Mouse (Mus musculus): ENCODE results near the gene Myo18a. TPM values are rescaled to one million over a fixed set of nuclear protein-coding genes. Genes with fewer than 3 reads are reported as not detected.

Gene Myo18a
- polyA plus RNA-seq, 1 experiment = 93.1 TPM

- Histone ChIP-seq H3K27ac (ENCODE audit: insufficient read depth, low read depth, low read length) (no peak overlapping the region), H3K4me1 (ENCODE audit: control insufficient read depth, insufficient read depth, low read length) (no peaks in the 10 kb centered on the region; the same call in 1 of the 2 replicates), H3K36me3 (ENCODE audit: control insufficient read depth, insufficient read depth, low read length) (no peaks in the 10 kb centered on the region; the same call in 1 of the 2 replicates), H3K27me3 (replicated peaks; ENCODE audit: control insufficient read depth, insufficient read depth, low read length) (no peaks in the 10 kb centered on the region), H3K4me3 (ENCODE audit: insufficient read depth, low read depth, low read length) (no peak overlapping the region)
- WGBS = 90% methylated on average over 3 of the region's 3 CpGs
- TF ChIP-seq CTCF (conservative IDR thresholded peaks at IDR 0.05; ENCODE audit: insufficient read depth, insufficient read length, low read depth, low read length) (peak; percentile 40; the same call in 1 of the 2 replicates), POLR2A (IDR thresholded peaks at IDR 0.05; ENCODE audit: low read depth, low read length) (no peak)
- DNase-seq = no peak
Measured at GRCm38 (mm10) chr11:77835109-77835508, 72.1 kb downstream of the Myo18a start.

- no peaks in the 10 kb centered on the region for H3K36me3 ChIP-seq (ENCODE audit: control insufficient read depth, insufficient read depth, low read length)
- peak overlapping the region; percentile 85 for H3K27ac ChIP-seq (ENCODE audit: insufficient read depth, low read depth, low read length)
- H3K4me3 ChIP-seq (ENCODE audit: insufficient read depth, low read depth, low read length) = no peak overlapping the region
- TF ChIP-seq POLR2A (IDR thresholded peaks at IDR 0.05; ENCODE audit: low read depth, low read length) = no peak
- TF ChIP-seq CTCF (conservative IDR thresholded peaks at IDR 0.05; ENCODE audit: insufficient read depth, insufficient read length, low read depth, low read length) = no peak
- DNase-seq = no peak
- no peaks in the 10 kb centered on the region for H3K27me3 ChIP-seq (replicated peaks; ENCODE audit: control insufficient read depth, insufficient read depth, low read length)
- WGBS = 63% methylated on average over 5 of the region's 5 CpGs
- H3K4me1 ChIP-seq (ENCODE audit: control insufficient read depth, insufficient read depth, low read length) = no peaks in the 10 kb centered on the region; the same call in 1 of the 2 replicates
Measured at GRCm38 (mm10) chr11:77836290-77836689, 73.2 kb downstream of the Myo18a start.

GRCm38 (mm10) chr11:77836751-77837150 lies 73.7 kb downstream of the Myo18a start:
- TF ChIP-seq POLR2A (IDR thresholded peaks at IDR 0.05; ENCODE audit: low read depth, low read length) (no peak), CTCF (conservative IDR thresholded peaks at IDR 0.05; ENCODE audit: insufficient read depth, insufficient read length, low read depth, low read length) (no peak)
- peak; percentile 76 for DNase-seq
- Histone ChIP-seq H3K4me1 (ENCODE audit: control insufficient read depth, insufficient read depth, low read length) (no peaks in the 10 kb centered on the region; the same call in 1 of the 2 replicates), H3K27me3 (replicated peaks; ENCODE audit: control insufficient read depth, insufficient read depth, low read length) (no peaks in the 10 kb centered on the region), H3K4me3 (ENCODE audit: insufficient read depth, low read depth, low read length) (no peak overlapping the region), H3K36me3 (ENCODE audit: control insufficient read depth, insufficient read depth, low read length) (peaks cover 1% of the 10 kb centered on the region; the same call in 1 of the 2 replicates), H3K27ac (ENCODE audit: insufficient read depth, low read depth, low read length) (peak overlapping the region; percentile 85)
- WGBS = 44% methylated on average over 4 of the region's 4 CpGs

- H3K27ac ChIP-seq (ENCODE audit: insufficient read depth, low read depth, low read length) = no peak overlapping the region
- no peak overlapping the region for H3K4me3 ChIP-seq (ENCODE audit: insufficient read depth, low read depth, low read length)
- TF ChIP-seq CTCF (conservative IDR thresholded peaks at IDR 0.05; ENCODE audit: insufficient read depth, insufficient read length, low read depth, low read length) = no peak
- WGBS = 78% methylated on average over 5 of the region's 5 CpGs
- DNase-seq = peak; percentile 33
- H3K27me3 ChIP-seq (replicated peaks; ENCODE audit: control insufficient read depth, insufficient read depth, low read length) = no peaks in the 10 kb centered on the region
- H3K4me1 ChIP-seq (ENCODE audit: control insufficient read depth, insufficient read depth, low read length) = no peaks in the 10 kb centered on the region; the same call in 1 of the 2 replicates
- peaks cover 8% of the 10 kb centered on the region for H3K36me3 ChIP-seq (ENCODE audit: control insufficient read depth, insufficient read depth, low read length)
Measured at GRCm38 (mm10) chr11:77837856-77838255, 74.8 kb downstream of the Myo18a start.

- no peak overlapping the region for H3K27ac ChIP-seq (ENCODE audit: insufficient read depth, low read depth, low read length)
Measured at GRCm38 (mm10) chr11:77840523-77841245, 77.6 kb downstream of the Myo18a start.

GRCm38 (mm10) chr11:77843068-77843905 lies 80.2 kb downstream of the Myo18a start:
- Histone ChIP-seq H3K4me3 (ENCODE audit: insufficient read depth, low read depth, low read length) (no peak overlapping the region), H3K27ac (ENCODE audit: insufficient read depth, low read depth, low read length) (no peak overlapping the region), H3K4me1 (ENCODE audit: control insufficient read depth, insufficient read depth, low read length) (0 out of 2 replicates have a peak, but pooled peaks cover 5% of the 10 kb centered on the region), H3K27me3 (replicated peaks; ENCODE audit: control insufficient read depth, insufficient read depth, low read length) (no peaks in the 10 kb centered on the region), H3K36me3 (ENCODE audit: control insufficient read depth, insufficient read depth, low read length) (peaks cover 15% of the 10 kb centered on the region)
- TF ChIP-seq POLR2A (IDR thresholded peaks at IDR 0.05; ENCODE audit: low read depth, low read length) (no peak), CTCF (conservative IDR thresholded peaks at IDR 0.05; ENCODE audit: insufficient read depth, insufficient read length, low read depth, low read length) (no peak)
- 86% methylated on average over 21 of the region's 21 CpGs for WGBS
- DNase-seq = no peak

More at GRCm38 (mm10) chr11:77840523-77841245, 77.6 kb downstream of the Myo18a start:
- Histone ChIP-seq H3K27me3 (replicated peaks; ENCODE audit: control insufficient read depth, insufficient read depth, low read length) (no peaks in the 10 kb centered on the region), H3K36me3 (ENCODE audit: control insufficient read depth, insufficient read depth, low read length) (peaks cover 11% of the 10 kb centered on the region), H3K4me3 (ENCODE audit: insufficient read depth, low read depth, low read length) (no peak overlapping the region), H3K4me1 (ENCODE audit: control insufficient read depth, insufficient read depth, low read length) (no peaks in the 10 kb centered on the region; the same call in 1 of the 2 replicates)
- DNase-seq = no peak
- TF ChIP-seq CTCF (conservative IDR thresholded peaks at IDR 0.05; ENCODE audit: insufficient read depth, insufficient read length, low read depth, low read length) (no peak), POLR2A (IDR thresholded peaks at IDR 0.05; ENCODE audit: low read depth, low read length) (no peak)
- 60% methylated on average over 16 of the region's 16 CpGs for WGBS

- Histone ChIP-seq H3K27me3 (replicated peaks; ENCODE audit: control insufficient read depth, insufficient read depth, low read length) (no peaks in the 10 kb centered on the region), H3K4me3 (ENCODE audit: insufficient read depth, low read depth, low read length) (no peak overlapping the region), H3K36me3 (ENCODE audit: control insufficient read depth, insufficient read depth, low read length) (peaks cover 15% of the 10 kb centered on the region), H3K4me1 (ENCODE audit: control insufficient read depth, insufficient read depth, low read length) (0 out of 2 replicates have a peak, but pooled peaks cover 5% of the 10 kb centered on the region), H3K27ac (ENCODE audit: insufficient read depth, low read depth, low read length) (no peak overlapping the region)
- TF ChIP-seq POLR2A (IDR thresholded peaks at IDR 0.05; ENCODE audit: low read depth, low read length) (no peak), CTCF (conservative IDR thresholded peaks at IDR 0.05; ENCODE audit: insufficient read depth, insufficient read length, low read depth, low read length) (no peak)
- 75% methylated on average over 4 of the region's 4 CpGs for WGBS
- DNase-seq = peak; percentile 37
Measured at GRCm38 (mm10) chr11:77843906-77844200, 80.8 kb downstream of the Myo18a start.

Measured in kidney, adult 2 months (tissue).